Mouse (Mus musculus) left cerebral cortex, postnatal 14 days (tissue): ENCODE results near the gene Fat2. TPM values are rescaled to one million over a fixed set of nuclear protein-coding genes. Genes with fewer than 3 reads are reported as not detected.

Experiments
- DNase-seq, 2 experiments: peaks; one replicate each; pipeline ENCODE4 v3.0.0; 2021 to 2022; ENCODE audit warnings: low spot score in 2 of 2, mixed read lengths in 1 of 2
- intact Hi-C: fragments of 180-260 bp; cut with DNase I; formaldehyde crosslinking; loops from one replicate; pipeline ENCODE4 v1.15.1; 2025
- total RNA-seq, 2 experiments: library from RNA; stranded (reverse); gene quantifications; 2 replicates each; pipeline ENCODE4 v1.2.3; 2021

The Fat2 gene
- total RNA-seq, 2 experiments from 2014 or later = 0.51 to 1.3 TPM

GRCm38 (mm10) chr11:55335314-55336076 is 869 bp downstream of the Fat2 start:
- intact Hi-C loops = no loop called here
- DNase-seq = no peak

- intact Hi-C loops = no loop called here
- DNase-seq = no peak
Observed at GRCm38 (mm10) chr11:55334545-55334944, 1.8 kb downstream of the Fat2 start.

- DNase-seq = no peak
- intact Hi-C loops = no loop called here
Observed at GRCm38 (mm10) chr11:55334063-55334462, 2.3 kb downstream of the Fat2 start.

- no peak for DNase-seq
- intact Hi-C loops = no loop called here
Observed at GRCm38 (mm10) chr11:55329868-55330772, 6.2 kb downstream of the Fat2 start.

GRCm38 (mm10) chr11:55327558-55328409 is 8.6 kb downstream of the Fat2 start:
- intact Hi-C loops = no loop called here
- no peak for DNase-seq

- DNase-seq = no peak
- intact Hi-C loops = no loop called here
Observed at GRCm38 (mm10) chr11:55327111-55327510, 9.3 kb downstream of the Fat2 start.

GRCm38 (mm10) chr11:55326211-55326610 is 10.2 kb downstream of the Fat2 start:
- intact Hi-C loops = no loop called here
- peak in 1 of 2 experiments; percentile 7 for DNase-seq

GRCm38 (mm10) chr11:55323854-55324253 is 12.5 kb downstream of the Fat2 start:
- intact Hi-C loops = no loop called here
- peak; percentile 76 to 82 for DNase-seq

GRCm38 (mm10) chr11:55320990-55321389 is 15.4 kb downstream of the Fat2 start:
- intact Hi-C loops = no loop called here
- no peak for DNase-seq

GRCm38 (mm10) chr11:55315966-55316365 is 20.4 kb downstream of the Fat2 start:
- intact Hi-C loops = no loop called here
- no peak for DNase-seq

GRCm38 (mm10) chr11:55314704-55315047 is 21.7 kb downstream of the Fat2 start:
- intact Hi-C loops = no loop called here
- DNase-seq = no peak

- intact Hi-C loops = no loop called here
Observed at GRCm38 (mm10) chr11:55313768-55314703, 22.3 kb downstream of the Fat2 start.

GRCm38 (mm10) chr11:55302350-55302749 is 34.0 kb downstream of the Fat2 start:
- DNase-seq = no peak
- intact Hi-C loops = no loop called here

More at GRCm38 (mm10) chr11:55313768-55314703, 22.3 kb downstream of the Fat2 start:
- no peak for DNase-seq

- intact Hi-C loops = no loop called here
- DNase-seq = no peak
Observed at GRCm38 (mm10) chr11:55293179-55293578, 43.2 kb downstream of the Fat2 start.

- intact Hi-C loops = no loop called here
- no peak for DNase-seq
Observed at GRCm38 (mm10) chr11:55291901-55292300, 44.5 kb downstream of the Fat2 start.

- no peak for DNase-seq
- intact Hi-C loops = no loop called here
Observed at GRCm38 (mm10) chr11:55289851-55290391, 46.4 kb downstream of the Fat2 start.

GRCm38 (mm10) chr11:55274756-55275155 is 61.6 kb downstream of the Fat2 start:
- intact Hi-C loops = no loop called here

GRCm38 (mm10) chr11:55268580-55268979 is 67.8 kb downstream of the Fat2 start:
- no peak for DNase-seq
- intact Hi-C loops = no loop called here

More at GRCm38 (mm10) chr11:55274756-55275155, 61.6 kb downstream of the Fat2 start:
- DNase-seq = peak in 1 of 2 experiments; percentile 8
